Mouse (Mus musculus) cerebellum, adult 2 months (tissue): ENCODE results near the gene Slc50a1.

Source experiments
- CTCF ChIP-seq: fragments of 200-500 bp; IDR thresholded peaks from 2 replicates; pipeline ENCODE4 v1.5.1; 2011; ENCODE audit warnings: low read depth, mild to moderate bottlenecking, control low read depth, low read length, moderate library complexity, borderline replicate concordance; ENCODE audit not compliant: insufficient read depth
- POLR2A ChIP-seq: fragments of 200-500 bp; IDR thresholded peaks from 2 replicates; pipeline ENCODE4 v1.6.1; 2011; ENCODE audit warnings: low read length, control low read depth, borderline replicate concordance; ENCODE audit not compliant: insufficient read depth

GRCm38 (mm10) chr3:89245688-89246171 is 24.6 kb downstream of the Slc50a1 start, which contains the start of gene Krtcap2:
- no peak for TF ChIP-seq CTCF
- TF ChIP-seq POLR2A, result no peak
